Mouse (Mus musculus): Measurements from ENCODE around the gene Tmtc1. TPM values are rescaled to one million over a fixed set of nuclear protein-coding genes. Genes with fewer than 3 reads are reported as not detected.
A peak's percentile ranks its signal among the peaks of the same experiment; 100 is the strongest.

Tmtc1 gene
- polyA plus RNA-seq, 1 experiment from 2014 or later: 0.76 TPM

- H3K4me3 ChIP-seq: no peak overlapping the region
- no peak for DNase-seq (ENCODE audit: low spot score)
- no peaks in the 10 kb centered on the region for H3K27me3 ChIP-seq (replicated peaks; ENCODE audit: low read depth, poor library complexity, severe bottlenecking)
- no peaks in the 10 kb centered on the region for H3K4me1 ChIP-seq
- H3K36me3 ChIP-seq (replicated peaks): no peaks in the 10 kb centered on the region
- H3K27ac ChIP-seq (replicated peaks): no peak overlapping the region
- WGBS: 87% methylated on average over 2 of the region's 2 CpGs
- no peaks in the 10 kb centered on the region for H3K9me3 ChIP-seq
These were observed 37.2 kb downstream of the Tmtc1 start for GRCm38 (mm10) chr6:148406792-148407490.

- no peaks in the 10 kb centered on the region for H3K4me1 ChIP-seq
- no peak overlapping the region for H3K27ac ChIP-seq (replicated peaks)
- H3K36me3 ChIP-seq (replicated peaks): no peaks in the 10 kb centered on the region
- DNase-seq (ENCODE audit: low spot score): no peak
- H3K9me3 ChIP-seq: no peaks in the 10 kb centered on the region
- H3K27me3 ChIP-seq (replicated peaks; ENCODE audit: low read depth, poor library complexity, severe bottlenecking): no peaks in the 10 kb centered on the region
- 81% methylated on average over 2 of the region's 2 CpGs for WGBS
- no peak overlapping the region for H3K4me3 ChIP-seq
These were observed 38.6 kb downstream of the Tmtc1 start for GRCm38 (mm10) chr6:148405599-148405998.

- no peaks in the 10 kb centered on the region for H3K9me3 ChIP-seq
- no peaks in the 10 kb centered on the region for H3K4me1 ChIP-seq
- no peaks in the 10 kb centered on the region for H3K27me3 ChIP-seq (replicated peaks; ENCODE audit: low read depth, poor library complexity, severe bottlenecking)
- H3K4me3 ChIP-seq: no peak overlapping the region
- no peaks in the 10 kb centered on the region for H3K36me3 ChIP-seq (replicated peaks)
- no peak overlapping the region for H3K27ac ChIP-seq (replicated peaks)
- WGBS: 71% methylated on average over 1 of the region's 1 CpGs
- DNase-seq (ENCODE audit: low spot score): no peak
These were observed 39.7 kb downstream of the Tmtc1 start for GRCm38 (mm10) chr6:148404500-148404899.

- Histone ChIP-seq H3K36me3 (replicated peaks) (no peaks in the 10 kb centered on the region), H3K4me1 (no peaks in the 10 kb centered on the region), H3K4me3 (no peak overlapping the region), H3K9me3 (no peaks in the 10 kb centered on the region), H3K27ac (replicated peaks) (no peak overlapping the region), H3K27me3 (replicated peaks; ENCODE audit: low read depth, poor library complexity, severe bottlenecking) (no peaks in the 10 kb centered on the region)
- no peak for DNase-seq (ENCODE audit: low spot score)
- WGBS: 78% methylated on average over 3 of the region's 3 CpGs
These were observed 40.4 kb downstream of the Tmtc1 start for GRCm38 (mm10) chr6:148403761-148404160.

GRCm38 (mm10) chr6:148401031-148401430 lies 43.2 kb downstream of the Tmtc1 start:
- H3K4me1 ChIP-seq: no peaks in the 10 kb centered on the region
- no peak overlapping the region for H3K27ac ChIP-seq (replicated peaks)
- 92% methylated on average over 6 of the region's 6 CpGs for WGBS
- H3K27me3 ChIP-seq (replicated peaks; ENCODE audit: low read depth, poor library complexity, severe bottlenecking): no peaks in the 10 kb centered on the region
- H3K9me3 ChIP-seq: no peaks in the 10 kb centered on the region
- H3K36me3 ChIP-seq (replicated peaks): no peaks in the 10 kb centered on the region
- DNase-seq (ENCODE audit: low spot score): no peak
- no peak overlapping the region for H3K4me3 ChIP-seq

- no peak overlapping the region for H3K27ac ChIP-seq (replicated peaks)
- H3K4me3 ChIP-seq: no peak overlapping the region
- H3K27me3 ChIP-seq (replicated peaks; ENCODE audit: low read depth, poor library complexity, severe bottlenecking): no peaks in the 10 kb centered on the region
- whole genome bisulfite sequencing: 91% methylated on average over 2 of the region's 2 CpGs
- no peaks in the 10 kb centered on the region for H3K4me1 ChIP-seq
- H3K36me3 ChIP-seq (replicated peaks): no peaks in the 10 kb centered on the region
- DNase-seq (ENCODE audit: low spot score): no peak
- H3K9me3 ChIP-seq: no peaks in the 10 kb centered on the region
These were observed 44.6 kb downstream of the Tmtc1 start for GRCm38 (mm10) chr6:148399541-148399940.

GRCm38 (mm10) chr6:148398888-148399287 lies 45.3 kb downstream of the Tmtc1 start:
- Histone ChIP-seq H3K27ac (replicated peaks) (no peak overlapping the region), H3K4me3 (no peak overlapping the region), H3K9me3 (no peaks in the 10 kb centered on the region), H3K36me3 (replicated peaks) (no peaks in the 10 kb centered on the region), H3K27me3 (replicated peaks; ENCODE audit: low read depth, poor library complexity, severe bottlenecking) (no peaks in the 10 kb centered on the region), H3K4me1 (no peaks in the 10 kb centered on the region)
- DNase-seq (ENCODE audit: low spot score): no peak
- WGBS: 92% methylated on average over 2 of the region's 2 CpGs

- H3K9me3 ChIP-seq: no peaks in the 10 kb centered on the region
- no peak for DNase-seq (ENCODE audit: low spot score)
- H3K36me3 ChIP-seq (replicated peaks): no peaks in the 10 kb centered on the region
- no peak overlapping the region for H3K4me3 ChIP-seq
- no peaks in the 10 kb centered on the region for H3K27me3 ChIP-seq (replicated peaks; ENCODE audit: low read depth, poor library complexity, severe bottlenecking)
- H3K27ac ChIP-seq (replicated peaks): no peak overlapping the region
- peaks cover 6% of the 10 kb centered on the region for H3K4me1 ChIP-seq
- 92% methylated on average over 5 of the region's 5 CpGs for WGBS
These were observed 46.9 kb downstream of the Tmtc1 start for GRCm38 (mm10) chr6:148397270-148397669.

- Histone ChIP-seq H3K36me3 (replicated peaks) (no peaks in the 10 kb centered on the region), H3K4me1 (peaks cover 16% of the 10 kb centered on the region), H3K4me3 (no peak overlapping the region), H3K27ac (replicated peaks) (no peak overlapping the region), H3K27me3 (replicated peaks; ENCODE audit: low read depth, poor library complexity, severe bottlenecking) (no peaks in the 10 kb centered on the region), H3K9me3 (no peaks in the 10 kb centered on the region)
- peak; percentile 13 for DNase-seq (ENCODE audit: low spot score)
- 89% methylated on average over 3 of the region's 3 CpGs for WGBS
These were observed 48.9 kb downstream of the Tmtc1 start for GRCm38 (mm10) chr6:148395272-148395671.

GRCm38 (mm10) chr6:148394294-148394693 lies 49.9 kb downstream of the Tmtc1 start:
- no peak for DNase-seq (ENCODE audit: low spot score)
- H3K27ac ChIP-seq (replicated peaks): no peak overlapping the region
- H3K27me3 ChIP-seq (replicated peaks; ENCODE audit: low read depth, poor library complexity, severe bottlenecking): no peaks in the 10 kb centered on the region
- H3K4me3 ChIP-seq: no peak overlapping the region
- 90% methylated on average over 3 of the region's 3 CpGs for WGBS
- H3K9me3 ChIP-seq: no peaks in the 10 kb centered on the region
- no peaks in the 10 kb centered on the region for H3K36me3 ChIP-seq (replicated peaks)
- H3K4me1 ChIP-seq: peaks cover 16% of the 10 kb centered on the region

- Histone ChIP-seq H3K27ac (replicated peaks) (peak overlapping the region; percentile 44; the same call in 1 of the 2 replicates), H3K36me3 (replicated peaks) (no peaks in the 10 kb centered on the region), H3K4me3 (no peak overlapping the region), H3K27me3 (replicated peaks; ENCODE audit: low read depth, poor library complexity, severe bottlenecking) (no peaks in the 10 kb centered on the region), H3K9me3 (no peaks in the 10 kb centered on the region), H3K4me1 (peaks cover 20% of the 10 kb centered on the region)
- DNase-seq (ENCODE audit: low spot score): no peak
- 46% methylated on average over 10 of the region's 10 CpGs for WGBS
These were observed 52.0 kb downstream of the Tmtc1 start for GRCm38 (mm10) chr6:148392147-148392546.

- Histone ChIP-seq H3K4me3 (no peak overlapping the region), H3K4me1 (peaks cover 20% of the 10 kb centered on the region), H3K9me3 (no peaks in the 10 kb centered on the region), H3K27ac (replicated peaks) (no peak overlapping the region), H3K36me3 (replicated peaks) (no peaks in the 10 kb centered on the region), H3K27me3 (replicated peaks; ENCODE audit: low read depth, poor library complexity, severe bottlenecking) (no peaks in the 10 kb centered on the region)
- DNase-seq (ENCODE audit: low spot score): no peak
- 87% methylated on average over 7 of the region's 7 CpGs for WGBS
These were observed 52.9 kb downstream of the Tmtc1 start for GRCm38 (mm10) chr6:148391286-148391685.

- no peak overlapping the region for H3K4me3 ChIP-seq
- WGBS: 63% methylated on average over 4 of the region's 4 CpGs
- H3K36me3 ChIP-seq (replicated peaks): no peaks in the 10 kb centered on the region
- H3K27me3 ChIP-seq (replicated peaks; ENCODE audit: low read depth, poor library complexity, severe bottlenecking): no peaks in the 10 kb centered on the region
- no peaks in the 10 kb centered on the region for H3K9me3 ChIP-seq
- peaks cover 20% of the 10 kb centered on the region for H3K4me1 ChIP-seq
- H3K27ac ChIP-seq (replicated peaks): no peak overlapping the region
- no peak for DNase-seq (ENCODE audit: low spot score)
These were observed 53.4 kb downstream of the Tmtc1 start for GRCm38 (mm10) chr6:148390630-148391276.

Data from embryonic facial prominence, embryonic 10.5 days (tissue).